Mouse (Mus musculus): ENCODE data around the gene Ang.

DNA sequence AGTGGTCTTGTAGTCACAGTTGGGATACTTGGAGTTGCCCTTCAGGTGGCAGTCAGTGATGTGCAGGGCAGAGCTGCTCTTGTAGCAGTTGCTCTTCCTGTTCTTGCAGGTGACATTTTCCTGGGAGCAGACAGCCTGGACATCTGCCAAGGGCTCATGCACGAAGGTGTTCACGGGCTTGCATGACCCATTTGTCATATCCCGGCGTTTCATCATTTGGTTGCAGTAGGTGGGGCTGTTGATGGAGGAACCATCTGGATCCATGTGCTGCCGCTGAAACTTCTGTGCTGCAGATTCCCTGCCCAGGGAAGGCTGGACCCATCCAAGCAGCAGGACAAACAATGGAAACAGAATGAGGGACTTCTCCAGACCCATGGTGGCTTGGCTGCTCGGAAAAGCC, 54.6 kb downstream of the Ang start:
- TF ChIP-seq POLR2A (IDR thresholded peaks at IDR 0.05; ENCODE audit: control insufficient read depth, low read depth, low read length) (no peak), CTCF (IDR thresholded peaks at IDR 0.05; ENCODE audit: control insufficient read depth, insufficient read depth, insufficient replicate concordance, low read depth, low read length) (no peak)
